Mouse (Mus musculus): ENCODE data around the gene Plod2. TPM values are rescaled to one million over a fixed set of nuclear protein-coding genes. Genes with fewer than 3 reads are reported as not detected.
A peak's percentile ranks its signal among the peaks of the same experiment; 100 is the strongest.

Plod2 gene
- total RNA-seq, 4 experiments from 2014 or later, result 12.7 to 16.6 (median 14.8) TPM

GRCm38 (mm10) chr9:92599940-92600538, 58.0 kb downstream of the Plod2 start:
- no peak for DNase-seq (ENCODE audit: low spot score)

- DNase-seq (ENCODE audit: low spot score), result no peak
Measured at GRCm38 (mm10) chr9:92601551-92601950, 59.5 kb downstream of the Plod2 start.

- no peak for DNase-seq (ENCODE audit: low spot score)
Measured at GRCm38 (mm10) chr9:92603541-92603940, 61.5 kb downstream of the Plod2 start.

GRCm38 (mm10) chr9:92610628-92611267, 68.7 kb downstream of the Plod2 start:
- DNase-seq (ENCODE audit: low spot score), result peak; percentile 53

GRCm38 (mm10) chr9:92612641-92613040, 70.6 kb downstream of the Plod2 start:
- DNase-seq (ENCODE audit: low spot score), result peak; percentile 10

GRCm38 (mm10) chr9:92613206-92613605, 71.2 kb downstream of the Plod2 start:
- DNase-seq (ENCODE audit: low spot score), result no peak

GRCm38 (mm10) chr9:92616418-92616817, 74.4 kb downstream of the Plod2 start:
- DNase-seq (ENCODE audit: low spot score), result no peak

GRCm38 (mm10) chr9:92617376-92617775, 75.4 kb downstream of the Plod2 start:
- DNase-seq (ENCODE audit: low spot score), result no peak

GRCm38 (mm10) chr9:92620088-92620487, 78.1 kb downstream of the Plod2 start:
- no peak for DNase-seq (ENCODE audit: low spot score)

- no peak for DNase-seq (ENCODE audit: low spot score)
Measured at GRCm38 (mm10) chr9:92621246-92621645, 79.2 kb downstream of the Plod2 start.

GRCm38 (mm10) chr9:92621878-92622282, 79.9 kb downstream of the Plod2 start:
- DNase-seq (ENCODE audit: low spot score), result no peak

GRCm38 (mm10) chr9:92634792-92635191, 92.8 kb downstream of the Plod2 start:
- DNase-seq (ENCODE audit: low spot score), result no peak

GRCm38 (mm10) chr9:92639200-92639897, 97.3 kb downstream of the Plod2 start:
- DNase-seq (ENCODE audit: low spot score), result peak; percentile 16

GRCm38 (mm10) chr9:92641717-92642116, 99.7 kb downstream of the Plod2 start:
- DNase-seq (ENCODE audit: low spot score), result no peak

Other genes with a start within 250 kb of the Plod2 start
- not detected for gene 1700057G04Rik, start 232.8 kb upstream of the Plod2 start, total RNA-seq (2022)
- gene Plscr4, start 84.8 kb upstream of the Plod2 start, total RNA-seq (2022), result 1 to 10 TPM; 7.0 to 9.2 (median 7.7) TPM

Measured in heart, adult 8-10 months (tissue).